Mouse (Mus musculus): ENCODE measurements around the gene Arsg.

GRCm38 (mm10) chr11:109557419-109557818 lies 84.2 kb downstream of the Arsg start:
- TF ChIP-seq MAZ (IDR thresholded peaks at IDR 0.05; ENCODE audit: low read depth, low read length) (no peak), POLR2AphosphoS2 (IDR thresholded peaks at IDR 0.05; ENCODE audit: low read depth, low read length) (no peak), MAFK (IDR thresholded peaks at IDR 0.05; ENCODE audit: insufficient replicate concordance, low read length) (no peak), POLR2A (IDR thresholded peaks at IDR 0.05; ENCODE audit: low read depth, low read length) (no peak), CTCF (conservative IDR thresholded peaks at IDR 0.05 in 1 of 2, IDR thresholded peaks at IDR 0.05 in 1 of 2; ENCODE audit: low read depth in 2 of 2, low read length in 2 of 2) (no peak), ZMIZ1 (IDR thresholded peaks at IDR 0.05; ENCODE audit: low read depth, low read length) (no peak), MAX (IDR thresholded peaks at IDR 0.05; ENCODE audit: low read length) (no peak), JUND (conservative IDR thresholded peaks at IDR 0.05; ENCODE audit: low read depth, low read length) (no peak), HCFC1 (IDR thresholded peaks at IDR 0.05; ENCODE audit: low read depth, low read length) (no peak)

Measured in CH12.LX (cell line).